ENCODE assay signal across 8 mouse cellular contexts in genomic region chr2:26503661-26504575, GRCm38 (mm10). TPM values are rescaled to one million over a fixed set of nuclear protein-coding genes. Genes with fewer than 3 reads are reported as not detected.
DNase-seq lines count a peak whose midpoint lies in the region; ATAC-seq and TF ChIP-seq lines count a peak whose summit lies in the region.

No protein-coding gene starts in this region.

- DNase-seq in right cerebral cortex, postnatal 10 days (ENCODE audit: low spot score in 2 of 2), result peak; percentile 71 to 77
- no peak for DNase-seq in right cerebral cortex, adult 2 months (ENCODE audit: low spot score in 2 of 2)
- peak; percentile 56 for DNase-seq in heart, postnatal 0 days (ENCODE audit: low spot score)
- peak; percentile 92 for DNase-seq in kidney, postnatal 14 days
- peak; percentile 85 for DNase-seq in lung, postnatal 25 days (ENCODE audit: low spot score)
- peak; percentile 79 for DNase-seq in ovary, postnatal 10 days (ENCODE audit: low spot score)
- DNase-seq in thymus, postnatal 4 days, result peak; percentile 94

- no peaks in the 10 kb centered on the region for H3K9me3 ChIP-seq in embryonic facial prominence, embryonic 15.5 days (replicated peaks)
- no peaks in the 10 kb centered on the region for H3K9me3 ChIP-seq in heart, postnatal 0 days (replicated peaks; ENCODE audit: control insufficient read depth, low read length)

- peak overlapping the region; percentile 88 for H3K4me3 ChIP-seq in embryonic facial prominence, embryonic 15.5 days (replicated peaks)
- peak overlapping the region; percentile 60 for H3K4me3 ChIP-seq in heart, postnatal 0 days (ENCODE audit: low read depth, low read length)

- peak; percentile 85 for ATAC-seq in embryonic facial prominence, embryonic 15.5 days (ENCODE audit: insufficient number of reproducible peaks, low FRiP score, low TSS enrichment, low read depth)
- peak; percentile 84 for ATAC-seq in heart, postnatal 0 days (ENCODE audit: insufficient read depth, low read depth)

- no peak for TF ChIP-seq EP300 in heart, postnatal 0 days (IDR thresholded peaks at IDR 0.05; ENCODE audit: low read depth)

- TF ChIP-seq CTCF in heart, postnatal 0 days (IDR thresholded peaks at IDR 0.05; ENCODE audit: low read depth), result no peak

- H3K4me2 ChIP-seq in embryonic facial prominence, embryonic 15.5 days (replicated peaks), result peak overlapping the region; percentile 84
- peak overlapping the region; percentile 77 for H3K4me2 ChIP-seq in heart, postnatal 0 days (ENCODE audit: low read depth, low read length)

- no peaks in the 10 kb centered on the region for H3K27me3 ChIP-seq in embryonic facial prominence, embryonic 15.5 days
- 0 out of 2 replicates have a peak, but pooled peaks cover 4% of the 10 kb centered on the region for H3K27me3 ChIP-seq in heart, postnatal 0 days (ENCODE audit: control insufficient read depth, insufficient read depth, low read length)

- H3K4me1 ChIP-seq in embryonic facial prominence, embryonic 15.5 days, result peaks cover 87% of the 10 kb centered on the region
- H3K4me1 ChIP-seq in heart, postnatal 0 days (ENCODE audit: control insufficient read depth, insufficient read depth), result peaks cover 30% of the 10 kb centered on the region

- 3% methylated on average over 58 of the region's 59 CpGs for WGBS in embryonic facial prominence, embryonic 15.5 days
- WGBS in heart, postnatal 0 days, result 5% methylated on average over 38 of the region's 59 CpGs

- no peaks in the 10 kb centered on the region for H3K36me3 ChIP-seq in embryonic facial prominence, embryonic 15.5 days
- H3K36me3 ChIP-seq in heart, postnatal 0 days (replicated peaks; ENCODE audit: control insufficient read depth, insufficient read depth, low read length), result no peaks in the 10 kb centered on the region

- H3K27ac ChIP-seq in embryonic facial prominence, embryonic 15.5 days (replicated peaks), result peak overlapping the region; percentile 88
- H3K27ac ChIP-seq in heart, postnatal 0 days (ENCODE audit: low read depth), result peak overlapping the region; percentile 80

- H3K9ac ChIP-seq in embryonic facial prominence, embryonic 15.5 days, result peak overlapping the region; percentile 85
- H3K9ac ChIP-seq in heart, postnatal 0 days (replicated peaks; ENCODE audit: low read depth, low read length), result peak overlapping the region; percentile 64

RNA-seq across cellular contexts. Expression of gene Notch1, which starts 12.5 kb away (rescaled TPM):
- 26.0 and 30.3 TPM in 2 replicates for polyA plus RNA-seq in embryonic facial prominence, embryonic 15.5 days (2015; fragmentation: Nextera tagmentation; extraction: Ambion mirVana)
- total RNA-seq in heart, postnatal 0 days (2014; rRNA removed; ENCODE audit: low replicate concordance), result 54.0 and 63.3 TPM in 2 replicates
- polyA plus RNA-seq in heart, postnatal 0 days (2015; fragmentation: Nextera tagmentation; extraction: Ambion mirVana), result 4.9 and 5.7 TPM in 2 replicates

RNA-seq across cellular contexts. Expression of gene Sec16a, which starts 58.9 kb away (rescaled TPM):
- 25.9 and 27.0 TPM in 2 replicates for polyA plus RNA-seq in embryonic facial prominence, embryonic 15.5 days (2015; fragmentation: Nextera tagmentation; extraction: Ambion mirVana)
- 48.3 and 49.0 TPM in 2 replicates for total RNA-seq in heart, postnatal 0 days (2014; rRNA removed; ENCODE audit: low replicate concordance)
- 7.1 and 7.5 TPM in 2 replicates for polyA plus RNA-seq in heart, postnatal 0 days (2015; fragmentation: Nextera tagmentation; extraction: Ambion mirVana)

Comparison
In these comparisons a context has a peak if more than half of its experiments do, and no peak if none do; other contexts are left out.
1. DNase-seq: peak in right cerebral cortex, postnatal 10 days (2 of 2), heart, postnatal 0 days (single experiment), kidney, postnatal 14 days (single experiment), lung, postnatal 25 days (single experiment), ovary, postnatal 10 days (single experiment) and thymus, postnatal 4 days (single experiment); none in right cerebral cortex, adult 2 months (0 of 2).